Mouse (Mus musculus) natural killer cell, adult 2 months (primary cell): ENCODE measurements around the gene Fntb.

Source experiments
- DNase-seq, 2 experiments: peaks; one replicate each; pipeline ENCODE4 v3.0.0; 2022; ENCODE audit warnings: low spot score in 2 of 2

Fntb gene

GRCm38 (mm10) chr12:76954698-76955423 lies 189.5 kb downstream of the Fntb start:
- no peak for DNase-seq

- DNase-seq, result peak; percentile 47 to 60
Observed at GRCm38 (mm10) chr12:76957688-76958087, 192.3 kb downstream of the Fntb start.

GRCm38 (mm10) chr12:76961052-76961931 lies 195.9 kb downstream of the Fntb start:
- no peak for DNase-seq

DNA sequence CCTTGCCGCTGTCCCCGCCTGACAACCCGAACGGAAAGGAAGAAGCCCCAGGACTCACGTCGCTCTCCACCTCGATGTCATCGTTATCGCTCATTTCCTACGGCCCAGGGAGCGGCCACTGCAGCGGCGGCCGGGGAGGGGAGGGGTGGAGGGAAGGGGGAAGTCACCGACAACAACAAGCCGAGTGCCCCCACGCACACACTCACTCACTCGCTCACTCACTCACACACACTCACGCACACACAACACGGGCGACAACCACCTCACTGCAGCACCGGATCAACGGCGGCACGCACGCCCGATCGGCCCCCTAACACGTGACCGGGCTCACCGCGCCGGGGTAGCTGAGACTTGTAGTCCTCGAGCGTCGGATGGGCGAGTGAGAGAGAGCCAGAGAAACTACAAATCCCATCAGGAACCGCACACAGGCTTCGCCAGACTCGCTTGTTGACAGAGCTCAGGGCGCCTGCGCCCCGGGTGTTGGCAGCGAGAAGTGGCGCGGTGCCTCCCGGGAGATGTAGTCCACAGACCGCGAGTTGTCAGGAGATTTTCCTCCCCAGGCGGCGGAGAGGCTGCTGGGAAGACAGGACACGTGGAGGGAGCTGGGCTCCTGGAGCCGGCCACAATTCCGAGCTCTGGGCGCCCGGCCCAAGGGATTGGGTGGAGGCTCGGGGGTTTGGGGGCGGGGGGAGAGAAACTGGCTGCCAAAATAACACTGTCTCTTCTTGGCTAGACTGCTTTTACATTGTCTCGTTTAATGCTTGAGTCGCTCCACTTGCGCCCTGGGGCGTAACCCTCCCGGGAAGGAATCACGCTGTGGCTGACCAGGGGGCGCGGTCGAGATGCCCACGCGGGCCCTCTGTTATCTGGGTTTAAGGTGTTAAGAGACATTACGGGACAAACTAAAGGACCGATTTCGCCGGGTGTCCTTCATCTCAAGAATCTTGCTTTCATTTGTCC lies 196.8 kb downstream of the Fntb start, which contains the start of gene Max:
Max (minus strand) TSS at position 270 of the 960 bp plus-strand sequence.
- peak; percentile 92 to 95 for DNase-seq

GRCm38 (mm10) chr12:76965089-76965488 lies 199.7 kb downstream of the Fntb start:
- DNase-seq, result no peak

DNA sequence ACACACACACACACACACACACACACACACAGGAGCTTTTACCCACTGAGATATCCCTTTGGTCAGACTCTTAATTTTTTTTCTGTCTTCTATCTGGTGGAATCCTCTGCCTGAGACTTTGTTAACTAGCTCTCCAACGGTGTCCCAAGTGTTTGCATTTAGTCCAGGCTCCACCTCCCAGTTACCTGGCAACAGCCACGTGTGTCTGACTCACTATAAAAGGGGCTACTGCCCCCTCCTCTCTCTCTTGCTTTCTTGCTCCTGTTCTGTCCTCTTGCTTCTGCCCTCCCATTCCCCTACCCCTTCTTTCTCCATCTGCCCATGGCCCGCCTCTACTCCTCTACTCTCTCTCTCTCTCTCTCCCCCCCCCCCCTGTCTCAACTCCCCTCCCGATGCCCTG lies 200.5 kb downstream of the Fntb start:
- DNase-seq, result no peak
